Mouse (Mus musculus) limb, embryonic 11.5 days (tissue): Measurements from ENCODE around the gene Srcin1. TPM values are rescaled to one million over a fixed set of nuclear protein-coding genes. Genes with fewer than 3 reads are reported as not detected.
A peak's percentile ranks its signal among the peaks of the same experiment; 100 is the strongest.

Source experiments
- ATAC-seq: fragments of 200-750 bp; cut with Nextera tagmentation; 2 replicates; pipeline ENCODE4 v1.8.0; 2017; ENCODE audit warnings: low read depth; ENCODE audit not compliant: insufficient number of reproducible peaks, low FRiP score, low TSS enrichment
- DNase-seq: peaks from one replicate; pipeline ENCODE4 v3.0.0-alpha.2; 2015; ENCODE audit warnings: low spot score
- H3K27ac ChIP-seq: fragments of 300-500 bp; sonication (generic); replicated peaks from 2 replicates; pipeline ENCODE4 v1.5.1; 2014; ENCODE audit warnings: low read depth, mild to moderate bottlenecking, low read length
- H3K27me3 ChIP-seq: fragments of 300-500 bp; sonication (generic); 2 replicates; pipeline ENCODE4 v1.6.1; 2014; ENCODE audit warnings: mild to moderate bottlenecking, low read length, mixed read lengths; ENCODE audit not compliant: control insufficient read depth, insufficient read depth
- H3K36me3 ChIP-seq: fragments of 300-500 bp; sonication (generic); 2 replicates; pipeline ENCODE4 v1.6.1; 2014; ENCODE audit warnings: mild to moderate bottlenecking, low read length, moderate library complexity, mixed read lengths; ENCODE audit not compliant: control insufficient read depth, insufficient read depth
- H3K4me1 ChIP-seq: fragments of 300-500 bp; sonication (generic); 2 replicates; pipeline ENCODE4 v1.6.1; 2014; ENCODE audit warnings: low read length, mixed read lengths; ENCODE audit not compliant: control insufficient read depth, insufficient read depth
- H3K4me2 ChIP-seq: fragments of 300-500 bp; sonication (generic); 2 replicates; pipeline ENCODE4 v1.6.1; 2014; ENCODE audit warnings: low read depth, mild to moderate bottlenecking, moderate library complexity; ENCODE audit not compliant: severe bottlenecking
- H3K4me3 ChIP-seq: fragments of 300-500 bp; sonication (generic); 2 replicates; pipeline ENCODE4 v1.5.1; 2014; ENCODE audit warnings: low read depth, low read length
- H3K9ac ChIP-seq: fragments of 300-500 bp; sonication (generic); 2 replicates; pipeline ENCODE4 v1.6.1; 2014; ENCODE audit warnings: mild to moderate bottlenecking, low read length
- H3K9me3 ChIP-seq: fragments of 300-500 bp; sonication (generic); 2 replicates; pipeline ENCODE4 v1.6.1; 2016; ENCODE audit warnings: low read length; ENCODE audit not compliant: control insufficient read depth
- WGBS: fragments of 180-500 bp; shearing (Covaris S2); extraction: QIAGEN DNeasy Blood & Tissue Kit; methylation state at CpG from one replicate; pipeline ENCODE4 v1.1.7; 2014; 5-methylcytosine and 5-hydroxymethylcytosine counted together
- polyA plus RNA-seq: library from polyadenylated mRNA; unstranded; fragments of >200 nt; fragmentation: Nextera tagmentation; extraction: Ambion mirVana; gene quantifications from 2 replicates; pipeline ENCODE4 v1.2.1, GENCODE M21; 2014

Gene Srcin1
- polyA plus RNA-seq, 1 experiment from 2014 or later = 0.28 TPM

GRCm38 (mm10) chr11:97557885-97558284 lies 18.1 kb downstream of the Srcin1 start:
- no peak for DNase-seq
- H3K9ac ChIP-seq = no peak overlapping the region
- peaks cover 6% of the 10 kb centered on the region; the same call in 1 of the 2 replicates for H3K27me3 ChIP-seq
- no peak overlapping the region for H3K27ac ChIP-seq
- no peak overlapping the region for H3K4me3 ChIP-seq
- peaks cover 8% of the 10 kb centered on the region; the same call in 1 of the 2 replicates for H3K4me1 ChIP-seq
- no peak overlapping the region for H3K4me2 ChIP-seq
- no peak for ATAC-seq
- H3K36me3 ChIP-seq = no peaks in the 10 kb centered on the region
- H3K9me3 ChIP-seq = no peaks in the 10 kb centered on the region
- 50% methylated on average over 4 of the region's 4 CpGs for WGBS

DNA sequence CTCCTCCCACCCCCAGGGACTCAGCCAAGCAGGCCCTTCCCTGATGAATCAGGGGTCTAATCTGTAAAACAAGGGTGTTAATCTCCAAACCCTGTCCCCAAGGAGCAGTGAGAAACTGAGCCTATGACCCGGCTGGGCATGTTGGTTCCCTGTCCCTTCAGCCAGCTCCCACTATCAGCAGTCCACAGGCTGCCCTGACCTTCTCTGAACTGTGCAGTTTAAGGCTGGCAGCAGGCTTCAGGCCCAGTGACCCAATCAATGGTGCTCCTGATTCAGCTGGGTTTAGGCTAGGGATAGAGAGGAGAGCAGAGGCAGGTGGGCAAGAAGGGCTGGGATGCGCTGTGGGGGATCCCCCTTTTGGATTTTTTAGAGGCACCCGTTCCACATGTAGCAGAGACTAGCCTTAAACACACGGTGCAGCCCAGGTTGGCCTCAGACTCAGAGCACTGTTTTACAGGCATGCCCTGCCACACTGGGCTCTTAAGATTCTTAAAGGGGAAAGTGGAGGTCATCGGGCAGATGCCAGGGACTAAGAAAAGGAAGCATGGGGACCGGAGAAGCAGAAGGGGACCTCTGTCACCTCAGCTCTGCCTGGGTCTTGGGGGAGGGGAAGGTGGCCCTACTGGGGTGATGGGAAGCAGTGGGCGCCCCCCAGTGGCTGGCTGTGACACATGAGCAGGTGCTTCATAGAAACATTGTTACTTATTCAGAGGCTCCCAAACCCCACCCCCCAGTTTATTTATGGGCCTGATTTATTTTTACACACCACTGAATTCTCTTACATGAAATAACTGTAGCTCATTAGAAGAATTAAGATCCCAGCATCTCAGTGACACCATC lies 19.2 kb downstream of the Srcin1 start:
- no peak overlapping the region for H3K9ac ChIP-seq
- H3K4me2 ChIP-seq = no peak overlapping the region
- no peaks in the 10 kb centered on the region for H3K9me3 ChIP-seq
- peaks cover 9% of the 10 kb centered on the region for H3K4me1 ChIP-seq
- WGBS = 19% methylated on average over 7 of the region's 7 CpGs
- H3K36me3 ChIP-seq = no peaks in the 10 kb centered on the region
- no peak overlapping the region for H3K4me3 ChIP-seq
- peaks cover 15% of the 10 kb centered on the region for H3K27me3 ChIP-seq
- DNase-seq (peak; percentile 77), ATAC-seq (no peak)
- no peak overlapping the region for H3K27ac ChIP-seq

DNA sequence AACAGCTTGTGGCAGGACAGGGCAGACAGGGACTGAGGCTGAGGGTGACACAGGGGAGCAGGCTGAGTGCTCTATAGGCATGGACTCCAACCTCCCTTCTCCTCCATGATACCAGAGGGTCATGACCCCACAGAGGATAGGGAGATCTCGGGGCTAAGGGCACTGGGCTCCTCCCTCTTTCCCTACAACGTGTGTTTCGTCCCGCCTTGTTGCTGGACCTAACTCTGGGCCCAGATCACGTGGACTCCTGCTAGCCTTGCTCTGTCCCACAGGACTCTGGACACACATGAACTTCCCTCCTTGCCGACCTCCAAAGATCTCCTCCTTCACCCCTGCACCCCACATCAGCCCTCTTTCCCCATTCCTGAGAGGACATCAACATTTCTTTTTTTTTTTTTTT lies 20.8 kb downstream of the Srcin1 start:
- no peak for DNase-seq
- no peak overlapping the region for H3K4me2 ChIP-seq
- peaks cover 7% of the 10 kb centered on the region for H3K4me1 ChIP-seq
- peaks cover 32% of the 10 kb centered on the region for H3K27me3 ChIP-seq
- H3K9ac ChIP-seq = no peak overlapping the region
- ATAC-seq = no peak
- WGBS = 47% methylated on average over 6 of the region's 6 CpGs
- no peaks in the 10 kb centered on the region for H3K36me3 ChIP-seq
- H3K9me3 ChIP-seq = no peaks in the 10 kb centered on the region
- no peak overlapping the region for H3K27ac ChIP-seq
- no peak overlapping the region for H3K4me3 ChIP-seq

DNA sequence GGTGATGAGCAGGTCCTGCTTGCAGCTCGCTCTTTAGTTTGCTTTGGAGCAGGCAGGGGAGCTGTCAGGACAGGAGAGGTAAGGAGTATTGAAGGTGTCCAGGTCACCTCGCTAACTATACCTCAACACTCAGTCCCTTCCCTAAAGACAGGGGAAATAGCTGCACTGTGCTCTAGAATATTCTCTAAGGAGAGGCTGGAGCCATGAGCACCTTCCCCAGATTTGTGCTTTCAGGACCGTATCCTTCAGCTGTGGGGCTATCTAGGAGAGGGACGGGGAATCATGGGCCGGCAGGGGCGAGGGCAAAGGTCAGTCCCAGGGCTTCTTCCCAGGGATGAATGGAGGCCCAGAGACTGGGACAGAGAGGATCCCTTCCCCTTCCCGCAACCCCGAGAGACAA lies 23.8 kb downstream of the Srcin1 start:
- DNase-seq = no peak
- Histone ChIP-seq H3K4me3 (no peak overlapping the region), H3K27me3 (peaks cover 54% of the 10 kb centered on the region), H3K9ac (no peak overlapping the region), H3K36me3 (no peaks in the 10 kb centered on the region), H3K27ac (no peak overlapping the region), H3K4me2 (no peak overlapping the region), H3K9me3 (no peaks in the 10 kb centered on the region), H3K4me1 (peaks cover 7% of the 10 kb centered on the region)
- ATAC-seq = no peak
- WGBS = 10% methylated on average over 8 of the region's 8 CpGs

GRCm38 (mm10) chr11:97548757-97549156 lies 27.2 kb downstream of the Srcin1 start:
- Histone ChIP-seq H3K9me3 (no peaks in the 10 kb centered on the region), H3K4me1 (peaks cover 12% of the 10 kb centered on the region), H3K4me2 (no peak overlapping the region), H3K27me3 (peaks cover 77% of the 10 kb centered on the region), H3K9ac (no peak overlapping the region), H3K27ac (no peak overlapping the region), H3K4me3 (no peak overlapping the region), H3K36me3 (no peaks in the 10 kb centered on the region)
- no peak for ATAC-seq
- 42% methylated on average over 8 of the region's 8 CpGs for WGBS
- DNase-seq = no peak

- H3K4me2 ChIP-seq = no peak overlapping the region
- 62% methylated on average over 12 of the region's 12 CpGs for WGBS
- DNase-seq = no peak
- no peaks in the 10 kb centered on the region for H3K9me3 ChIP-seq
- peaks cover 11% of the 10 kb centered on the region for H3K4me1 ChIP-seq
- no peak overlapping the region for H3K4me3 ChIP-seq
- H3K9ac ChIP-seq = no peak overlapping the region
- no peak for ATAC-seq
- H3K27ac ChIP-seq = no peak overlapping the region
- H3K36me3 ChIP-seq = no peaks in the 10 kb centered on the region
- peaks cover 80% of the 10 kb centered on the region for H3K27me3 ChIP-seq
These were observed 27.9 kb downstream of the Srcin1 start for GRCm38 (mm10) chr11:97547957-97548706.

DNA sequence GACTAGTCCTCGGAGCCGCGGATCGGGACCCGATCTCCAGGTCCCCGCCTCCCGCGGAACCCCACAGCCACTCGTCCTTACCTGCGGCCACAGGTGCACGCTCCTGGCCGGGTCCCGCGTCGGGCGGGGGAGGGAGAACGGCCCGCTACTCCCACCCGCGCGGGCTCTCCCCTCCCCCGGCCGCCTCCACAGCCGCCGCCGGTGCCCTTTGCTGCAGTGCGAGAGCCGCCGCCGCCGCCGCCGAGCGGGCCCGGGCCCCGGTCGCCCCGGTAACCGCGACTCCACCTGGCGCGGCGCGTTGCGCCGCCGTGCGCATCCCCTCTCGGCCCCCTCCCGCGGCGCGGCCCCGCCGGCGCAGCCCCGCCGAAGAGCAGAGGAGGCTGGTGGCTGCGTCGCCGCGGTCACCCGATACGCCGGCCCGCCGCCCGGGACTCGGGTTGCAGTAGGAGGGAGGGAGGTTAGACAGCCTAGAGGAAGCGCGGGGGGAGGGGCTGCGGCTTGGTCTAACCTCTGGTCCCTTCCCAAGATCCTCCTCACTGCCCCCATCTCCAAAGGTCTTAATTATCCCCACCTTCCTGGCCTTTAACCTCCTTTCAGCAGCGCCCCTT lies 29.1 kb downstream of the Srcin1 start:
- ATAC-seq (peak; percentile 62; the same call in 1 of the 2 replicates), DNase-seq (peak; percentile 80)
- WGBS = 0% methylated on average over 45 of the region's 73 CpGs
- peak overlapping the region; percentile 49 for H3K9ac ChIP-seq
- H3K4me2 ChIP-seq = peak overlapping the region; percentile 100
- no peak overlapping the region for H3K27ac ChIP-seq
- H3K27me3 ChIP-seq = peaks cover 69% of the 10 kb centered on the region
- H3K9me3 ChIP-seq = no peaks in the 10 kb centered on the region
- no peaks in the 10 kb centered on the region for H3K36me3 ChIP-seq
- H3K4me3 ChIP-seq = peak overlapping the region; percentile 56
- H3K4me1 ChIP-seq = peaks cover 15% of the 10 kb centered on the region

GRCm38 (mm10) chr11:97545808-97546560 lies 30.0 kb downstream of the Srcin1 start:
- Histone ChIP-seq H3K27me3 (peaks cover 60% of the 10 kb centered on the region), H3K4me3 (peak overlapping the region; percentile 56), H3K27ac (no peak overlapping the region), H3K9me3 (no peaks in the 10 kb centered on the region), H3K36me3 (no peaks in the 10 kb centered on the region), H3K4me2 (peak overlapping the region; percentile 100), H3K9ac (peak overlapping the region; percentile 49; the same call in 1 of the 2 replicates), H3K4me1 (peaks cover 10% of the 10 kb centered on the region; the same call in 1 of the 2 replicates)
- DNase-seq = no peak
- no peak; the same call in 1 of the 2 replicates for ATAC-seq
- 4% methylated on average over 26 of the region's 26 CpGs for WGBS
